Mouse (Mus musculus) natural killer cell, adult 2 months (primary cell): ENCODE data around the gene Ptch1.

Source experiments
- DNase-seq, 2 experiments: peaks; one replicate each; pipeline ENCODE4 v3.0.0; 2022; ENCODE audit warnings: low spot score in 2 of 2

The Ptch1 gene

DNA sequence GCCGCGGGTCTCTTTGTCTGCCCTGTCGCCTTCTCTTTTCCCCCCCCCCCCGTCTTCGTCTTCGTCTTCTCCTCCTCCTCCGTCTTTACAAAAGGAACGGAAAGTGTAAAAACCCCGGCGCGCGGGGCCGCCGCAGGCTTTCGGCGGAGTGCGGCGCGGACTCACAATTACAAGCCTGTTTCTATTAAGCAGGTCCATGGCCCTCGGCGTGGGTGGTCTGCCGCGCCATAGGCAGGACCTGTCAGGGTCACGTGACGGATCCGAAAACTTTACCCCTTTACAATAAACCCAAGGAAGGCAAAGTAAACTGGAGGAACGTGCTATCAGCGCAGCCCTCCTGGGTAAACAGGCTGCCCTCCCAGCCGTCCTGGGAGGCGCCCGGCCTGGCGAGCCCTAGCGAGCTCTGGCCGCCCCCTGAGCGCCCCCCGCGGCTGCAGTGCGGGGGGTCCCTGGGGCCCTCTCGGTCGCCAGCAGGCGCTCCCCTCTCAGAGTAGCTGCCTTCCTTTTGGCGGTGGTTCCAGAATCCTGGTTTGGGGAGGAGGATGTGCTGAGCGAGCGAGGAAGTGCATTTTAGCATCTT lies at the start of gene Ptch1:
Gene Ptch1 (minus strand): TSS at position 343 of the 580 bp plus-strand sequence.
- DNase-seq = no peak

DNA sequence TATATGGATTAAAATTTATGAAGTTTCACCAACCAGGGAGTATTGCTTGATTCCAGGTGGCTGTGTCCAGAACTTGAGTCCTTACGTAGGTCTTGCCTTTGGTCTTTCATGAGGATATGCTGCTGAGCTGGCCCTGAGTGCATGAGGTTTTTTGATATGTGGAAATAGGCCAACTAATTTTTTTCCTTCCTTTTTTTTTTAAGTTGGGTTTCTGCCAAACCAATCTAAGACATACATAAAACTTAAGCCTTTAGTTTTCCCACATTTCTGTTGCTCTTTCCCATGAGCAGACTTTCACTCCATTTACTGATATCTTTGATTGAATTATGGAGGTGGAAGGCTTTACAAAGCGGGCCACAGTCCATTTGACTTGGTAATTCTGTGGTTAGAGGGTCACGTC lies 47.9 kb upstream of the Ptch1 start:
- DNase-seq = no peak

DNA sequence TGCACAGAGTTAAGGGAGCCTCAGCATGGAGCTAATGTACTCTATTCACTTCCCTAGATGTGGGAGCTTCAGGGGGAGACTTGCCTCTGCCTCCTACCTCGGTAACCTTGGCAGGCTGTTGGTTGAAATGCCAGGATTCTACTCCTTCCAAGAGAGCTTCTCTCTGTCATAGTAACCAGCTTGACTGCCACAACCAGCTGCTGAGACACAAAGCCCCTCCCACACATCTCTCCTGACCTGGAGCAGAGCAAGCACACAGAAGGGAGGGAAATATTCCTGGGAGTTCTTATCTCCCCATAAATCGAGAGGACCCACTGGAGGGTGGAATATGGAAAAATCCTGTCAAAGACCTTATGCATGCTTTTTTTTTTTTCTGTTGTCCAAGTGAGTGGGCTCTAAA lies 39.8 kb upstream of the Ptch1 start:
- DNase-seq = no peak

DNA sequence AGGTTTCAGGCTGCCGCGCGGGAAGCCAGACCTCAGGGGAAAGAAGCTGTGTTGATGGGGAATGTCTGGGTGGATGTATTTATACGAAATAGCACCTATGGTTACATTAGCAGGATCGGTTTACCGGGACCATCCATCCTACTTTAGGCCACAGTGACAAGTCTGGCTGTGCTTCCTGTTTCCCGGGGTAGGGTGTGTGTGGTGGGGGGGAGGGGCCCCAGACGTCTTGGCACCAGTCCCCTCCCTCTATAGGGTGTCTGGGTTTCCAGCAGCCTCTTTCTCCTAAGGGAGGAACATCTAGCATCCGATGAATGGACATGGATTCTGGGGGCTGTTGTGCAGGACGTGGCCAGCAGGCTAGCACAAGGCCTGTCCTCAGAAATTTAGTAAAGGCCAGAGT lies 36.3 kb upstream of the Ptch1 start:
- no peak for DNase-seq

DNA sequence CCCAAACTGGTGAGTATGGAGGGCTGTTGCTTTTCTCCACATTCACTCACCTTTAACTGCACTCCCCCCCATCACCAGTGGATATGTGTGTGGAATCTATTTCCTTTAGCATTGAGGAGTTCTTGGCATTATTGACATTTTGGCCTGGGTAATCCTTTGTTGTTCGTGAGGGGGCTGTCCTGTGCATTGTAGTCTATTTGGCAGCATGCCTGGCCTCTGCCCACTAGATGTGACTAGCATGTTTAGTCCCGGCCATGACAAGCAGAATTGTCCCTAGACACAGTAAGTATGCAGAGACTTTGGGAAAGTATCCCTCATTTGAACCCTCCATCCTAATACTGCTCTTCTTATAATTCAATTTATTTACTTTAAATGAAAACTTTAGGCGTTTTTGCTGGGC lies 24.2 kb upstream of the Ptch1 start:
- no peak for DNase-seq

DNA sequence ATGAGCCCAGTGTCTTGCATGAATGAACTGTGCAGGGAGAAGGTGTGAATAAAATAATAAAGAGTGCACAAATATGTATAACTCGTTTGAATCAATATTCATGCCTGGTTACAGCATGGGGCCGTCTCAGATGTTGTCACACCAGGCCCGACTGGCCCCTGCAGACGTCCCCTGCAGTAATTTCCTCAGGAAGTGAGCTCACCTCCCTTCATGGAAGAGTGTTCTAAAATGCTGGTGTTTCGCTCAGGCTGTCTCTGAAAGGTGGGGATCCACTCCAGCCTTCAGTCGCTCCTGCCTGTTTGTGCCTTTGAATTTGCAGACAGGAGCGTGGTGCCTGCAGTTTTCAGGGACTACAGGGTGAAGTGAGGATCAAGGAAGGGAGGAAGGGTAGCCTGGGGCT lies 22.5 kb upstream of the Ptch1 start:
- DNase-seq = no peak

DNA sequence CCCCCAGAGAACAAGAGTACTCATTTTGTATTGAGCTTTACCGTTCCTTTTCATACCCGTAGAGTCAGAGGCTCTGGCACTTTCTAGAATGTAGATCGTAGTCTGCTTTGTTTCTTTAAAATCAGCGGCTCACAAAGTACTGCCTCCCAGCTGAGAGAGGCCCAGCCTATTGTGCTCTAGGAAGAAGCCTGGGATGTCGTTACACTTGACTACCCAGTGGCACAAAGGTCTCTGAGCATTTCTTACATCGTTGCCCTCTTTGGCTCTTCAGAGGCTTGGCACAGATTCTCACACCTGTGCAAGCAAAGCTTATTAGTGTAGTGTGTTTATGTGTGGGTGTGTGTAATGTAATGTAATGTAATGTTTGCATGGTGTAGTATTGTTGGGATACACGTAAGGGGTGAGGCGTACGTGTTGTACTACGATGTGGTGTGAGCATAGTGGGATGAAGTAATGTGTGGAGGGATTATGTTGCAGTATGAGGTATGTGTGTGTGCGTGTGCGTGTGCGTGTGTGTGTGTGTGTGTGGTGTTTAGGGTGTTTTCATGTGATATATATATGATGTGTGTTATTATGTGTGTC lies 20.2 kb upstream of the Ptch1 start:
- no peak for DNase-seq

DNA sequence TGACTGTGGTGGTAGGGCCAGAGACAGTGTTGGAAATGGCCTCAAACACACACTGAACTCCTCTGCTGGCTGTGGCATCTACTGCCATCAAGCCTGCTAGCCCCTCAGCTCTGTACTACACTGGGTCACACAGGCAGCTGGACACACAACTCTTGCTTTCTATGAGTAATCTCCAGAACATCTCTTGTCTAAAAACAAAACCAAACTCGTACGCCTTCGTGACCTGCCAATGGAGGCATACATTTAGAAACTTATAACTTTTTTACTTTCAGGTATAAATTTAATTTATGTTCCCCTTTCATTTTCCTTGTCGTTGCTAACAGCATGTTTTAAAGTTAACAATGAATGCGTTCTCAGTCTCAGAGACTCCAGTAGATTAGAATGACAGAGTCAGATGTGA lies 19.4 kb upstream of the Ptch1 start:
- DNase-seq = no peak

DNA sequence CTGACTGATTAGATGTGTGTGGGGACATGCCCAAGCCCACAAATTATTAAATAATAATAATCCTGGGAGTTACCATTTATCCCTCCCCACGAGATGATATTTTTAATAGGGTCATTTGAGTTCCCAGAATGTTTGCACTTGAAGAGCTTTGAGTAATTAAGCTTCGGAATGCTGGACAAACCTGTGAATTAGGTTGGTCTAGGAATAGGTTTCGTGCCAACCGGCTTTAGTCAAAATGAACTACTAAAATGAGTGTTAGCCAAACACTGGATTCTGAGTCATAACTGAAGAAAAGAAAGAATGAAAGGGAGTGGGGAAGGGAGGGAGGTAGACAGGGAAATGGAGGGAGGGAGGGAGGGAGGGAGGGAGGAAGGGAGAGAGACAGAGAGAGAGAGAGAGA lies 1.2 kb upstream of the Ptch1 start:
- DNase-seq = no peak

DNA sequence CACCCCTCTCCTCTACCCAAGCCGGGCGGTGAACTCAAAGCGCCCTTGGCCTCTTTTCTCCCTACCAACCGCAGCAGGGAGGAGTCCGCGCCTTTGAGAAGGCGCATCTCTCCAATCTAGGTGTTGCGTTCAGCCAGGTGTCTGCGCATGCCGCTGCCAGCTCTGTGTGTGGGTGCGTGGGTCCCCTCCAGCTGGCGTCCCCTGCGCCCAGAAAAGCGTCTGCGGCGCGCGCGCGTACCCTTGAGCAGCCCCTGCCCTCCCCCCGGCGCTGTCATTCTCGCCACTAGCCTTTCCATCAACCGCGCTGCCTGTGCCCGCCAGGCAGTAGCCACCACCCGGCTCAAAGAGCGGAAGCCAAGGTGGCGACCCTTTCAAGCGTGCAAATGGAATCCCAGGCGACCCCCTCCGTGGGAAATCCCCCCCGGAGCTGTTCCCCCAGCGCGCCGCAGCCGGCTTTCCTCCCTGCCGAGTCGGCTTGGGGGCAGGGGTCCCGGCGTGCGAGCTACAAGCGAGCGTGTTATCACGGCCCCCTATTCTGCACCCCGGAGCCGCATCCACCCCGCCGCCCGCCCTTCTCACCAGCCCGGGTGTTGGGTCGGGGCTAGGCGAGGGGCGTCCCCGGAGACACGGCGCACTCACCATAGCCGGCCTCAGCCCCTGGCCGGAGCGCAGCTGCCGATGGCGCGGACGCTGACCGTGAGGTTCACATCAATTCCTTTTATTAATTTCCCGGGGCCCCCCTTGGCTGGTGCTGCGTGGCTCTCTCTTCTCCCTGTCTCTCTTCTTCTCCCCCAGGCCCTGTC lies 744 bp downstream of the Ptch1 start:
- DNase-seq = peak in 1 of 2 experiments; percentile 10

DNA sequence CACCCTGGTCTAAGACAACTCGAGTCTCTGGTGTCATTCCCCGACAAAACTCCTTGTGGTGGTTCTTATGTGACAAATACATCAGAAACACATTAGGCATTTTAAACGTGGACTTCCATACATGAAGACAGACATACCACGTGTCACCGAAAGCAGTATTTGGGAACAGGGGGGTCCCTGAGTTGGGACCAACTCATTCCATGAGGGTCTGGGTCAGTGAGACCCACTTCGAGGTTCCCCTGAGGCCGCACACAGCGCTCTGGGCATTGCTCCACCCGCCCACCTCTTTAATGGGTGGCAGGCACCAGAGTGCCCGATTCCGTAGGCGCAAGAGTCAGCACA lies 1.3 kb downstream of the Ptch1 start:
- no peak for DNase-seq

DNA sequence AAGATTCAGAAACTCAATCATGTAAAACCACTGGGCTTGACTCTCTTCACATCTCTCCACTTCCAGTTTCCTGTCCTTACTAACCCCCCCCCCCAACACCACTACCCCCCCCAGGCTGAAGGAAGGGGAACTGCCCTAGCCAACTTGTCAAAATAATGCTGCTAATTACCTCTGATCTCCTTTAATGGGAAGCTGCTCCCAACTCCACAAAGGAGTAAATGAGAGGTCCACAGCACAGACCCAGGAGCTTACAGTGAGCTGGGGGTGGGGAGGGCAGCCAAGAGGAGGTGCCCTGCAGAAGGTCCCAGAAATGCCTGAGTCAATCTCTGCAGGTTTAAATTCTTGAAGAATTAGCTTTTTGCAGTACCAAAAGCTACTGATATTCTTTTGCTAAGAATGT lies 2.9 kb downstream of the Ptch1 start:
- DNase-seq = no peak

DNA sequence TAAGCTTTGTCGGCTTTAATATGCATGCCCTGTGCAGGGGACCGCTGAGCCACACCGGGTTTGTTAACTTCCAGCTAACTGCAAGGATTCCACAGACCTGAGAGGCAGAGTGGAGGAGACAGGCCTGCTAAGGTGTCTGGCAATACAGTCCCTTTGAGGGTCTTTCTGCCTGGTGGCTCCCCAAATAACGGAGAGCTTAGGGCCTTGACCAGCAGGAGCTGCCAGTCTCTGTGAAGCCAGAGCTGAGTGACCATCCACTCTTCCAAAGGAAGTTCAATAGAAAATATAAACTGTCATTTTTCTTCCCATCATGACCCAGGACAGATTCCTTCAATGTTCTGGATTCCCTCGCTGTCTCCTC lies 4.0 kb downstream of the Ptch1 start:
- no peak for DNase-seq

DNA sequence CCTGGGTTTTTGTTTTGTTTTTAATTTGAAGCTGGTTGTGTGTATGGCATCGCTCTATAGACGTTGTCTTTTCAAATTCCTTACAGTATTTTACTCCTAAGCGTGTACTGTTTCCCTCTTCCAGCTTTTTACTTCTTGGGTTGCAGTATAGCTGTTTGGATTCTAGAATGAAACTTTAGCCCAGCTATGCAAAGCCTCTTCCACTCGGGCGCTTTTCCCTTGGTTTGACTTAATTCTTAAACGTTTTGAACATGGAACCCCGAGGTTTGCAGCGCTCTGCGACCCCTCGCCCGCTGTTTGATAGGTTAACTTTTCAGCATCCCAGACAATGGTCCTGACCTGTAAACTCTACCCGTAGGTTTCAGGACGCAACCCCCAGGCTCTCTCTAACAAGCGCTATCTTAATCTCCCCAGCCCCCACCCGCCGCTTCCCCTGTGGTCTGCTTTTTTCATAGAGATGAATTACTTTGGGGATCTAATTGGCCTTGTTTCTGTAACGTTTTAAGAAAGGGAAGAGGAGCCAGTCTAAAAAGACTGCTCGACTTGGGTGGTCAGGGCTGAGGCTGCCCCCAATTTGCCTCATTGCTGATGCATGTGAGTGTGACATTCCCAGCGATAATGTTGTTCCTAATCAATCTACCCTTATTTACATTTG lies 4.5 kb downstream of the Ptch1 start:
- no peak for DNase-seq

DNA sequence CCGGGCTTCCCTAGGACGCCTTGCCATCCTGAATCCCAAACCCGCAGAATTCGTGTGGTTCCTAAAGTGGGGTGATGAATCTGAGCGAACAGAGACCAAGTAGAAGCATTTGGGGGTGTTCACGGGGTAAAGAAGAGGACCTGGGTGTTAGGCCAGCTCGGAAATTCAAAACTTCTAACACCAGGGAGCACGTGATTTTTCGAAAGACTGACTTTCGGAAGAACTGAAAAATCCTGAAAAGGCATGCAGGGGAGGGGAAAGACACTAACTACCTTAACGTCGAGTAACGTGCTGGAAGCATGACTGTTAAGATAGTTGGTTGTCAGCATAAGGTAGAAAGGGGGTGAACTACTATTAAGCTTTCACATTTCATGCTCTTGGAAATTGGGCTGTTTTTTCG lies 5.1 kb downstream of the Ptch1 start:
- no peak for DNase-seq

DNA sequence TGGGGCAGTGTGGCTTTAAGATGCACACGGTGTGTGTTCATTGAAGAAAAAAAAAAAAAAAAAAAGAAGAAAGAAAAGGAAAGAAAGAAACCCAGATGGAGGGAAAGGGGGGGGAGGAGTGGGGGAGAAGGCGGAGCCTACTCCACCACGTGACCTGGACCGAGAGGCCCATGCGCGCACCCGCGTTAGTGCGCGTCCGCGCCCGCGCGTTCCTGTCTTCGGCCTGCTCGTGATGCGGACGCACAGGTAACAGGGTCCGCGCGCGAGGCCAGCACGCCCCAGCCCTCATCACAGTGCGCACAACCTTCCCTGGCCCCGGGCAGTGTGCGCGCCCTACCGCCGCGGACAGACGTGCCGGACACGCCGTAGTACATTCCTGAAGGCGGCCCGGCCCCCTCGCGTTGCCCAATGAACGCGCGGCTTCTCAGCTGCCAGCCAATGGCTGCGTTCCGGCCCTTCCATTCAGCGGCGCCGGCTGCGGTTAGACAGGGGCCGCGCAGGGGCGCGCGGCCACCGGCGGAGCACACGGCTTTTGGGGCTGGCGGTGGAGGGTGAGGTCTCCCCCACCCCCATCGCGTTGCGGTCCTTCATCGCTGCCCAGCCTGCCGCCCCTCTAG lies 5.6 kb downstream of the Ptch1 start:
- peak; percentile 83 to 87 for DNase-seq

DNA sequence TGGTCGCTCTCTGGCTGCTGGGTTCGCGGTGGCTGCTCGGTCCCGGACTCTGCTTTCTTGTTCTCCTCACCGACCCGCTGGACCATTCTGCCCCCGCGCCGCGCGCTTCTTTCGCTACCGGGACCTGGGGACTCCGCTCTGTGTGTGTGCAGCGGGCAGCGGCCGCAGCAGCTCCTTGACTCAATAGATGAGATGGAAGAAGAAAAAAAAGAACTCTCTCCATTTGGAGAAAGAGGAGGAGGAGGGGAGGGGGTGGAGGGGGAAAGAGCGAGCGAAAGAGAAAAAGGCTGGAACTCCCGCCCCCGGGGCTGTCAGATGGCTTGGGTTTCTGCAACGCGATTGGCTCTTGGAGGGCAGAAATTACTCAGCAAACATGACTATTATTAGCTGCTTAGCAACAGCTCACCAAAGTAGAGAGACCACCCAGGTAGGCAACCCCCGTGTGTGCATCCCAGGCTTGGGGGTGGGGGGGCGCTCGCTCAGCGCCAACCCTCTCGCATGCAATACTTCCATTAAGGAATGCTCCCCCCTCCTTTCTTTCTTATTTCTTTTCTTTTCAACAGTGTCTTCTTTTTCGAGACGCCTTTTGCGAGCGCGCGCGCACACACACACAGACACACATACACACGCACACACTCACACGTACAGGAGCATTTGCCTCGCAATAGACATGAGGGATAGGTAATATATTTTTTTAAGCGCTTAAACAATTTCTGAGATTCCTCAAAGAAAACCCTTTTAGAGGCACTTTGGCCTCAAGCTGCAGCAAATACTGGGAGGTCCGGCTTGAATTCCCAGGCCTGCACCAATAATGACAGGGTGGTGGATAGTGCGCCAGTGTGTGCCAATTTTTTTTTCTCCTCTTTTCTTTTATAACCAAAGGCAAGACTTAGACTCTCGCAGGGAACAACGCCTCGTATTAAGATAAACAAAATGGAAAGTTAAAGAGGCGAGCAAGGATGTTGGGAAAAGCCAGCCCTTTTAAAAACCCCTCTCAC lies 7.1 kb downstream of the Ptch1 start:
- peak; percentile 42 to 47 for DNase-seq

DNA sequence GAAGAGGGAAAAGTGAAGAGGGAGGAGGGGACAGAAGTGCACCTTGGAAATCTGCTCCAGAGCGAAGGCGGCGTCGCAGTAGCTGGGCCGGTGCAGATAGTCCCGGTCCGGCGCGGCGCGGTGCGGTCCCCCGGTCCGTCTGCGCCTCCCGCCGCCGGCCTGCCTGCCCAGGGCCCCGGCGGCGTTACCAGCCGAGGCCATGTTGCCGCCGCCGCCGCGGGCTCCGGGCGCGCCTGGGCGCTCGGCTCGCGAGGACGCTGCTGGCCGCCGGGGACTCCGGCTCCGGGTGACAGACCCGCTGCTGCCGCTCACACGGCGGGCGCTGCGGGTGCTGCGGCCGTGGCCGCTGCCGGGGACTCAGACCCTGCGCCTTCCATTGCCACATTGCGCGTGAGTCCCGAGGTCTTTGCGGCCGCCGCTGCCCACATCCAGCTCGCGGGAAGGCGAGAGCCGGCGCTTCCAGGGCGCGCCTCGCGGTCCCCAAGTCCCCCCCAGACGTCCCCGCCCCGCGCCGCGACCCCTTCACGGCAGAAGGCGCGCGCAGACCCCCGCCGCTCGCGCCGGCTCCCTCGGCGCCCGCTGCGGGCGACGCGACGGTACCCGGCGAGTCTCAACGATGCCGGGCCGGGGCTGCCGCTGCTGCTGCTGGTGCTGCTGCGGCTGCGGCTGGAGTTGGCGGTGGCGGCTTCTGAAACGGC lies 7.9 kb downstream of the Ptch1 start:
- peak in 1 of 2 experiments; percentile 16 for DNase-seq

DNA sequence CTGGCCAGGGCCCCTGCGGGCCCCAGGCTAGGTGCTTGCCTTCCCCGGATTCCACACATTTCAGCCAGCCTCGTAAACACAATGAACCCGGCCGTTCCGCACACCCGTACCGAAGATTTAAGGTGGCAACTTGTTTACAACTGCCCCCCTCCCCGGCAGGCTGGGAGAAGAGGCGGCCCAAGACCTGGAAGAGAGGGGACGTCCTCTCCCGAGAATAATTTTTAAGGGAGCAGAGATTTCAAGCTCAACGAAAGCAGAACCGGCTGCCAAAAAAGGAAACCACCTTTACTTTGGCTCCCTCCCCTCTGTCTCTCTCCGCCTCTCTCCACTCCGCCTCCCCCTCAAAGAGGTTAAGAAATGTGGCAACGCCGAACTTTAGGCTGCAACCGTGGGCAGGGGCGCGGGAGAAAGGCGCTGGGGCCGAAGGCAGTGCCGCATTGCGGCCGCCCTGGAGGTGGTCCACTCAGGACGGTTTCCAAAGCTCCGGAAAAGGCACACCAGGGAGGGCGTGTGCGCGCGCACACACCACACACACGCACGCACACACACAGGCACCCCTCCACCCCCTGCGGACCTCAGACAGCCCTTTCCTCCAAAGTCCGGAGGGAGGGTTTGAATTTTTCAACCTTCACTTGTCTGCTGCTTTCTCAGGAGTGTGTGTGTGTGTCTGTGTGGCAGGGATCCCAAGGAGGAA lies 8.6 kb downstream of the Ptch1 start:
- DNase-seq = peak; percentile 20 to 40
